Mouse (Mus musculus): ENCODE results near the gene Ccdc22.

Ccdc22 gene

GRCm38 (mm10) chrX:7604879-7605574 lies at the start of gene Ccdc22:
TSS of gene Ccdc22 (minus strand) at chrX:7605517.
- peak; percentile 86 for DNase-seq (ENCODE audit: low spot score)

DNA sequence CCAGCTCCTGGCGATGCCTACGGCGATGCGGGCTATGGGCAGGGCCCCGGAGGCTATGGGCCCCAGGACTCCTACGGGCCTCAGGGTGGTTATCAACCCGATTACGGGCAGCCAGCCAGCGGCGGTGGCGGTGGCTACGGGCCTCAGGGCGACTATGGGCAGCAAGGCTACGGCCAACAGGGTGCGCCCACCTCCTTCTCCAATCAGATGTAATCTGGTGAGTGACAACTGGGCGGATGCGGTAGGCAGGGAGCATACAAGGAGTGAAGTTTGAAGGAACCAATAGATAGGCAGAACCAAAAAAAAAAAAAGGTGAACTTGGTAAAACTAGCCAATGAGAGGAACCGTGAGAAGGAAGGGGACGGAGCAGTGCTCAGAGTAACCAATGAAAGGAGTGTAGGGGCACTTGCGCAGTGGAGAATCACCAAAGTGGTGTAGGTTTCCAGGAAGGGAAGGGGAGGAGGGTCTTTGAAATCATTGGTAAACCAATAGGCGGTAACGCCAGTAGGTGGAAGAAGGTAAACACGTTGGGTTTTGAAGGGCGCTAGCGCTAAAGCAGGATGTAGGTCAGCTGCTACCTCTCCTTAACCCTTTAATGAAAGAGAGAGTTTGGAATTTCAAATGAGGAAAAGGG lies 43.5 kb upstream of the Ccdc22 start:
- DNase-seq (ENCODE audit: low spot score), result peak; percentile 87

- DNase-seq (ENCODE audit: low spot score), result peak; percentile 83
Measured at GRCm38 (mm10) chrX:7645349-7645748, 40.0 kb upstream of the Ccdc22 start.

DNA sequence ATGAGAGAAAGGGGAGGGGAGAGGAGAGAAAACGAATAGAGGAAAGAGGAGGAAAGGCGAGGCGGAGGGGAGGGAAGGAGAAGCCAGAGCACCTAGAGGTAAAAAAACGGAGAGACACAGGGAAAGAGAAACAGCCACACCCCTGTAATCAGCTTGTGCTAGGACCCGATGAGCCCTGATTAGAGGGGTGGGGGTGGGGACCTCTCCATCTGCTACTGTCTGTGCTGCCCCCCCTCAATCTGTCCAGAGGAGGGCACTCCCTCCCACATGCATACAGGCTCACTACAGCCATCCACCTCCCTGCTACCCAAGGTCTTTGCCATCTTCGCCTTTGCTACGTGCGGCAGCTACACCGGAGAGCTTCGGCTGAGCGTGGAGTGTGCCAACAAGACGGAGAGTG lies 35.5 kb upstream of the Ccdc22 start:
- peak; percentile 24 for DNase-seq (ENCODE audit: low spot score)

GRCm38 (mm10) chrX:7639536-7640325 lies 34.4 kb upstream of the Ccdc22 start:
- no peak for DNase-seq (ENCODE audit: low spot score)

DNA sequence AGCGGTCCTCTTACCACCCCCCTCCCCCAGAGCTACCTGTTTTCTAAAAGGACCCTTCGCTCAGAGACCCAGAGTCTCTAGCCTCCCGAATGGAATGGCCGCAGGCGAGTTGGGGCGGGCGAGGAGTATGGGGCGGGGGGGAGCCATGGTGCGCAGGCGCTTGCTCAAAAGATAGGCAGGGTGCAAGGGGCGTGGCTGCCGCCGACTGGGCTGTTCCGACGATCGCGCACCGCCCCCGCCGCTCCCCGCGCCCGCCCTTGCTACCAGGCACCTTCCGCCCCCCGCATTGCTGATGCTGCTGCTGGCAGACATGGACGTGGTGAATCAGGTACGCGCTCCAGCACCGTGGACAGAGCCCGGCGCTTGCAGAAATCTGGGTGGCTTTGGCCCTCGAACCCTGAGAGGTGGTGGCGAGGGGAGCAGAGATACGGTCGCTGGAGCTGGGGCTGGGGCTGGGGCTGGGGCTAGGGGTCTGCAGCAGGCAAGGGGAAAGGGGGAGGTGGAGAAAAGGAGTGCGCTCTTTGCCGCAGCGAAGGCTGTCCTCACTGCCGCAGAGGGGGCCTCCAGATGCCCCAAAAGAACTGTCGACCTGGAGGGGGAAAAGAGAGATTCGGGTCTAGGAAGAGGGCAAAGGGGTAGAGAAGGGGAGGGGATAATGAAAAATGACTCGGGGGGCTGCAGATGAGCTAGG lies 33.2 kb upstream of the Ccdc22 start, which contains the start of gene Syp:
Gene Syp (plus strand): TSS at position 71 of the 691 bp plus-strand sequence.
- peak; percentile 85 for DNase-seq (ENCODE audit: low spot score)

GRCm38 (mm10) chrX:7635101-7635500 lies 29.8 kb upstream of the Ccdc22 start:
- DNase-seq (ENCODE audit: low spot score), result no peak

DNA sequence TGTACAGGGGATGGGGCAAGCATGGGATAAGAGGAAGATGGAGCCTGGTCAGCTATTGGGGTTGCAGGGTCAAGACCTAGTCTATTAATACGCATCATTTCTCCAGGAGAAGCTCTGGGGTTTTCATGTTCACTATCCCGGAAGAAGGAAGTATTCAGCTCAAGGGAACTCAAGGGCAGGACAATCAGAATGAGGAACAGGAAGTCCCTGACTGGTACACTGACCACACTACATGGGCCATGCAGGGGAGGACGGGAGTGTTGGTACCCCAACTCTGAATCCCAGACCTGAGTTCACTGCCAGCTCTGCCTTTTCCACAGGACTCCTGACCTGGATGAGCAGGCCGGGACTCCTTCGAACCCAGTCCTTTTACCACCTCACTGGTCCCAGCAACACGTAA lies 27.2 kb upstream of the Ccdc22 start:
- DNase-seq (ENCODE audit: low spot score), result no peak

GRCm38 (mm10) chrX:7617889-7618551 lies 12.7 kb upstream of the Ccdc22 start:
- no peak for DNase-seq (ENCODE audit: low spot score)

- DNase-seq (ENCODE audit: low spot score), result peak; percentile 38
Measured at GRCm38 (mm10) chrX:7610536-7611258, 5.4 kb upstream of the Ccdc22 start.

GRCm38 (mm10) chrX:7610035-7610434 lies 4.7 kb upstream of the Ccdc22 start:
- DNase-seq (ENCODE audit: low spot score), result no peak

GRCm38 (mm10) chrX:7606783-7607182 lies 1.5 kb upstream of the Ccdc22 start, which contains the start of gene Cacna1f:
TSS of gene Cacna1f (plus strand) at chrX:7607083.
- DNase-seq (ENCODE audit: low spot score), result no peak

DNA sequence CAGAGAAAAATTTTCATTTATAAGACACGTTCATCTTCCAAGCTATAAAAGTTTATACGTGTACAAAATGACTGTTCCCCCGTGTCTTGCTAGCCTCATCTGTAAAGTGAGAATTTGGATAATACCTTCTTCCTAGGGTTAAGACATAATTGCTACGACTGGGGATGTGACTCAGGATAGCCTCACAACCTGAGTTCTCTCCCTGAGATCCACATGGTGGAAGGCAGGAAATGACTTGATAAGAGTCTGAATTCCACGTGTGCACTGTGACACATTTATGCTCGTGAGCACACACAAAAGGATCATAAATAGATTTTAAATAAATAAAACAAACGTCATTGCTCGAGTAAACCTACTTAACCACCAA lies 241 bp upstream of the Ccdc22 start:
- no peak for DNase-seq (ENCODE audit: low spot score)

DNA sequence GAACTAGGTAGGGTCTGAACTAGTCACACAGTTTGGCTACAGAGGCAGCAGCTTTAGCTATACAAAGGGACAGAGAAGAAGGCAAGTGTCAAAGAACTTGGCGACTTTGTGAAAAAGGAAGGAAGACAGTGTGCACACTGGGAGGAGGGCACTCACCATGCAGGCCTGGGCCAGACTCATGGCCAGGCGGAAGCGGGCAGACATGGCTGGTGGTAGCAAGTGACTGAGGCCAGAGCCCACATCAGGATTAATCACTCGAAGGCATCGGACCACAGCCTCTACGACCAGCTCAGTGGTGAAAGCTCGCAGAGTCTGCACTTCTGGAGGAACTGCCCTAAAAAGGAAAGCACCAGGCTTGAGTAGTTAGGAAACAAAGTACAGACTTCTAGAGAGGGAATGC lies 1.3 kb downstream of the Ccdc22 start:
- DNase-seq (ENCODE audit: low spot score), result no peak

DNA sequence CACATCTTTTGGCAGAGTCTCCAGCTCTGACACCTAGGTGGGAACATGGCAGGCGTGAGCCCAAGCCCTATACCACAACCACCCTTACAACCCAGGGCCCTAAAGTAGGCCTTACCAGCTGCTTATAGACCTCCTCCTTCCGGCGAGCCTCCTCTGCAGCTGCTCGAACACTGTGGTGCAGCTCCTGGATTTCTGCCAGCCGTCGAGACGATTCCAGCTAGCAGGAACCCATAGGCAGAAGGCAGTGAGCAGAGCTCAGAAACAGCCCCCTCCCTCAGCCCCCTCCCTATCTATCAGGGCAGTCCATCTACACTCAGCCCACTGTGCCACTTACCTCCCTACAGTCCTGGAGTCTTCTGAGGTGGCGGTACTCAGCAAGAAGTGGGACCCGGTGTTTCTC lies 9.9 kb downstream of the Ccdc22 start:
- DNase-seq (ENCODE audit: low spot score), result no peak

GRCm38 (mm10) chrX:7586356-7586755 lies 19.0 kb downstream of the Ccdc22 start:
- DNase-seq (ENCODE audit: low spot score), result no peak

GRCm38 (mm10) chrX:7583881-7584280 lies 21.4 kb downstream of the Ccdc22 start:
- no peak for DNase-seq (ENCODE audit: low spot score)

GRCm38 (mm10) chrX:7581151-7581550 lies 24.2 kb downstream of the Ccdc22 start:
- DNase-seq (ENCODE audit: low spot score), result no peak

GRCm38 (mm10) chrX:7574885-7575231 lies 30.5 kb downstream of the Ccdc22 start:
- DNase-seq (ENCODE audit: low spot score), result no peak

DNA sequence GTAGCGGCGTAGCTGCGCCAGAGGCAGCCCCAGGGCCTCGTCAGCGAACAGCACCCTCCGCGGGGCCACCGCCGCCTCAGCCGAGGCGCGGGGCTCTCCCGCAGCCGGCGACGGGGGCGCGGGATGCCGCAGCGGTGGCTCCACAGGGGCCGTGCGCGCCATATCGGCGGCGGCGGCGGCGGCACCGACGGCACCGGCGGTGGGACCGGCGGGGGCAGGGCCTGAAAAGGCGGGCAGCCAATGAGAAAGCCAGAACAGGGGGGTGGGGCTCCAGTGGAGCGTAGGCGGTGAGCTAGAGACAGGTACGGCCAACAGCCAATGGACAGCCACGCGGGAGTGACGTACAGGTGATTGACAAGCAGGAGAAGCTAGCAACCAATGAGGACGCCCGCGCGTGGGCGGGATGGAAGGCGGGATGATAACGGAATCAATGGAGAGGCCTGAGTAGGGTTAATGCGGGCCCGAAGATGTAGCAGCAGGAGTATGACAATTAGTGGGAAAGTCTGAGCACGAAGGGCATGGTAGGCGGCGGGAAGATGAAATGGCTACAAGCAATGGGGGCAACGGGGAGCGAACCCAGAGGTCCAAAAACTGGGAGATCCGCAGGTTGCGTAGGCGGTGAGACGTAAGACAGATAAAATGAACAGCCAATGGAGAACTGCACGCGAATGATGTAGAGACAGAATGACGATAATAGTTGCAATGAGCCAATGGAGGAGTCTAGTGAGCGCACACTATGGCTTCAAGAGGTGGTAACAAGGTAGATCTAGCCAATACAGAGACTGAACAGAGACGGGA lies 31.0 kb downstream of the Ccdc22 start, which contains the start of gene Ppp1r3f:
Gene Ppp1r3f (minus strand): TSS at position 197 of the 798 bp plus-strand sequence.
- peak; percentile 89 for DNase-seq (ENCODE audit: low spot score)

Data from retina, embryonic 14.5 days (tissue).